Mouse (Mus musculus) left cerebral cortex, adult 9 months (tissue): ENCODE data around the gene Tmtc1.

Experiments
- DNase-seq, 2 experiments: peaks; one replicate each; pipeline ENCODE4 v3.0.0; 2022; ENCODE audit warnings: low spot score in 2 of 2

Gene Tmtc1

GRCm38 (mm10) chr6:148373444-148373843 lies 70.7 kb downstream of the Tmtc1 start:
- no peak for DNase-seq

GRCm38 (mm10) chr6:148371223-148371622 lies 73.0 kb downstream of the Tmtc1 start:
- no peak for DNase-seq

- DNase-seq, result no peak
These were observed 77.1 kb downstream of the Tmtc1 start for GRCm38 (mm10) chr6:148367094-148367539.

DNA sequence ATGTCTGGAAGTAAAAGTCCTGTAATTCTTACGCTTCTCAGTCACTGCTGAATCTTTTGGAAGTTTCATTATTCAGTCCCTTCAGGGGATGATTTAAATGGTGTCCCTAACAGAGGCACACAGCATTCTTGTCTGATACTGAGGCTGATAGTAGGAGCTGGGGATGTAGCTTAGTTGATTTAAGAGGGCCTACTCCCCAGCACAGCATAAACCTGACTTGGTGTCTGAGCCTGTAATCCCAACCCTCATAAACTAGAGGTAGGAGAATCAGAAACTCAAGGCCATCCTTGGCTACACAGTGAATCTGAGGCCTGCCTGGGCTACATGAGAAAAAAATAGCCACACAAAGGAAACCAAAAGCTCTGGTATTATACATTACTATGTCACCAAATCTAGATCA lies 77.6 kb downstream of the Tmtc1 start:
- no peak for DNase-seq

DNA sequence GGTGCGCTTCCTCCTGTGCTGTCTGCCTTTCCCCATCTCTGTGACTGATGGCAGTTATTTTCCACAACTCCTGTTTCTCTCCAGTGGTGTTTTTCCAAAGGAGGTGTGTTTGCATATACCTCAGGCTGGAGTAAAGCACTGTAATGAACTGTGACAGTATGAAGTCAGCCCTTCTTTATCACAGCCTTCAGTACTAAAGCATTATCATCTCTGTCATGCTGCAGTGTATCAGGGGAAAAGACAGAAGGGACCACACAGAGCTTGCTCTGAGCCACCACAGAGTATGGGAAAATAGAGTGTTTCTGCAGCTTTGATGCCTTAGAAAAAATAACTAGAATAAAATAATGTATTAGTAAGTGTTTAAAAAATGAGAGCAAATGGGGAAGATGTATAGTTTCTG lies 81.0 kb downstream of the Tmtc1 start:
- no peak for DNase-seq

- DNase-seq, result peak in 1 of 2 experiments; percentile 61
These were observed 81.7 kb downstream of the Tmtc1 start for GRCm38 (mm10) chr6:148362475-148362874.

- DNase-seq, result no peak
These were observed 84.8 kb downstream of the Tmtc1 start for GRCm38 (mm10) chr6:148359348-148359905.

DNA sequence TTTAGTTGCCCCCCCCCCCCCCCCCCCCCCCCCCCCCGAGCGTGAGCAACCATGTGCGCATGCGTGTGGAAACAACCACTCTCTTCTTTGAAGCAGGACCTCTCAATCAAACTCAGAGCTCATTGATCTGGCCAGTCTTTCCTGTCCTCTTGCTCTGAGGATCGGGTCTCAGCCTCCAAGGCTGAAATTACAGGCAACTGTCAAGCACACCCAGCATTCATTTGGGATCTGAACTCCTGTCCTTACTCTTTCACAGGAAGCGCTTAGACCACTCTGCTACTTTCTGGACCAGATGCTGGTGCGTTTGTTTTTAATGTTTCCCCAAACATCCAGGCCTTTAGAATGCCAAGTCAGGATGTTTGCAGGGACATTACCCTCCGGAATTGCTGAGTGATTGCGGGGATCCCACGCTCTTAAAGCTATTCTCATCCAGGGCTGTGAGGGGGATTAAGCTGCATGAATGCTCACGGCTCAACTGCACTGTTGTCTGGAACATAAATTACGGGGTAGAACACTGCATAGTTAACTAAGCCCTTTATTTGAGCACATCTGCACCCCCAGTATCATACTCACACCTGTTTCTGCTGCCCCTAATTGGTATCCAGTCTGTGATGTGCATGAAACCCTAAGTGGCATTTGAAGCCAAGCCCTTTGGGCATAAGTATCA lies 85.5 kb downstream of the Tmtc1 start:
- DNase-seq, result peak in 1 of 2 experiments; percentile 52

- no peak for DNase-seq
These were observed 88.0 kb downstream of the Tmtc1 start for GRCm38 (mm10) chr6:148356141-148356540.

- DNase-seq, result peak in 1 of 2 experiments; percentile 46
These were observed 89.4 kb downstream of the Tmtc1 start for GRCm38 (mm10) chr6:148354509-148355474.

DNA sequence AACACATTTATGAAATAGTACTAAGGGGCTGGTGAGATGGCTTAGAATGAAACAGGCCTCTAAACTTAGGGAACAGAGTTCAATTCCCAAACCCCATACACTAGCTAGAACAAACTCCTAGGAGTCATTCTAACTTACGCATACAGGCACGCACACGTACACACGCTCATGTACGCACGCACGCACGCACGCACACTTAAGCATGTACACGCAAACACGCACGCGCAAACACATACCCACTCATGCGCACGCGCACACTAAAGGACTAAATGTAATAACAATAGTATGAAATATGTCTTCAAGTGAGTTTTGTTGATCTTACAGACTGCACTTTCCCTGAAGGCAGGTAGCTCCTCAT lies 90.1 kb downstream of the Tmtc1 start:
- no peak for DNase-seq

GRCm38 (mm10) chr6:148345001-148345400 lies 99.2 kb downstream of the Tmtc1 start:
- no peak for DNase-seq

DNA sequence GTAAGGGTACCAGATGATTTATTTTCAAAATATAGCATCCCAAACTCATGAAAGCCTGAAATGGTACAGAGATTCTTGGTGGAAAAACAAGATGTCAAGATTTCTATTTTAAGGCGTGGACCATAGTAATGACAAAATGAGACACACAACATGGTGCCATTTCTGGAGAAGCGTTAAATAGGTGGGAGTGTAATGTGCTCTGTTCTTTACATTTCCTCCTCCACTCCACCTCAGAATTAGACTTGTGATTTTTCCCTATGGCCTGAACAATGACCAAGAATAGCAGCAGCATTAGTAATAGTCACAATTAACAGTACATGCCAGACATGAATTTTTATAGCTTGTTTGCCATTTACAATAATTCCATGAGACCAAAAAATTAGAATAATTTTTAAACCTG lies 102.0 kb downstream of the Tmtc1 start:
- no peak for DNase-seq

DNA sequence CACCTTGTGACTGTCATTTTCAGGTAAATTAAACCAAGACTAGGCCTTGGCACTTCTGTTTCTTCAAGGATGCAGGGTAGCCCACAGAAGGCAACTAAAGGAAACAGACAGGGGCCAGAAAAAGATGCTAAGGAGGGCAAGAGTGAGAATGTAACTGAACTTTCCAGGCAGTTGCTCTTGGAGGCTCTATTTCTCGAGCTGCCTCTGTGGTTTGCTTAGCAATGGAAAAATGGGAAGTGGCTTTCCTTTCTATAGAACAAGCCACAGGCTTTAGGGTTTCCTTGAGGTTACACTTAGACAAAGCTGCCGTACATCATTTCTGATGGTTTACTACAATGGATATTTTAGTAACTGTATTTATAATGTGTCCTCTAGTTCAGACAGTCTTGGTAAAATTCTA lies 102.4 kb downstream of the Tmtc1 start:
- DNase-seq, result no peak

DNA sequence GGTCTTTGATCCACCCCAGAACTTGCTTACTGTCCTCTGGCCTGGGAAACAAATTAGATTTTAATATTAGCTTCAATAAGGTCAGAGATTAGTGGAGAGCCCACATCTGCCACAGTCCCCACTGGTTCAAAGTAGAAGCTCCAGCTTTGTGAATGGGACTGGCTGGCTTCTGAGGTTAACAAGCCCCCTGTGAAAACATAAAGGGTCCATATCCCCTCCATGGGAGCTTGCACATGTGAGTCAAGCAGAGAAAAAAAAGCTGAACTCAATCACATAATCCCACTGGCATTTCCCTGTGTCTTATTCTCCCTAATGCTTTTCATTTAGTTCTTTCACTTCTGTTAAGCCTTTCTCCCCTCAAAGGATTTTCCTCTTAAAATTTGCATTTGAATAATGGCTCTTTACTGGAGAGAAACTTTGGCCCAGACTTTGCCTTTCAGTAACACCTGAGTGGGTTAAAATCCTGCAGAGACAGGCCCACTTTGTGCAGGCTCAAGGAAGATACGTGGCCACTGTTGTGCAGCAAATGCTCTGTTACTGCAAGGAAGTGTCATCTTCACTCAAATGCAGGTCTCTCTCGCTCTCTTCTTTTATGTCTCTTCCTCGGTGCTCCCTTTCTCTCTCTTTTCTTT lies 105.7 kb downstream of the Tmtc1 start:
- no peak for DNase-seq

DNA sequence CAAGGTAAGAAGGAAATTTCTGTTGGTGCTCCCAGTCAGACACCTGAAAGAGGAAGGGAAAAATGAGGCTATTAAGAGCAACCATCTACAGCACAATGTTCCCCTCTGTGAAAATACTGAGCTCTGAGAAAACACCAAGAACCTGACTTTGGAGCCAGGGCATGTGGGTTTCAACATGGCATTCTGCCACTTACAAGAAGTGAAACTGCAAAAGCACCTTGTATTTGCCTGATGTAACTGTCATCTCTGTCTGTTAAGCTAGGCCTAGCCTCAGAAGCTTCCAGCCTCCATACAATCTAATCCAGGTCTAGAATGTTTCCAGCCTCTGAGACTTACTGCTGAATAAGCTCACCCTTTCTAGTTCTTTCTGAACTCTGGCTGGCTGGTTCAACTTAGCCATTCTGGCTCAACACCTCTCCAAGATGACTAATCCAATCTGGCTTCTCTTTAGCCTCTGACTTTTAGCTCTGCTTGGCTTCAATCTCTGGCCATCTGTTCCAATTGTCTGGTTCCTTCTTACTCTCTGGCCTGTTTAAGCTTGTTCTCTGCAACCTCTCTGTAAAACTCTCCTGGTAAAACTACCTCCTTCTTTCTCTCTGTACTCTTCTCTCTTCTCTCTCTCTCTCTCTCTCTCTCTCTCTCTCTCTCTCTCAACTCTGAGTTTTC lies 107.8 kb downstream of the Tmtc1 start:
- no peak for DNase-seq

GRCm38 (mm10) chr6:148331916-148332315 lies 112.3 kb downstream of the Tmtc1 start:
- no peak for DNase-seq

DNA sequence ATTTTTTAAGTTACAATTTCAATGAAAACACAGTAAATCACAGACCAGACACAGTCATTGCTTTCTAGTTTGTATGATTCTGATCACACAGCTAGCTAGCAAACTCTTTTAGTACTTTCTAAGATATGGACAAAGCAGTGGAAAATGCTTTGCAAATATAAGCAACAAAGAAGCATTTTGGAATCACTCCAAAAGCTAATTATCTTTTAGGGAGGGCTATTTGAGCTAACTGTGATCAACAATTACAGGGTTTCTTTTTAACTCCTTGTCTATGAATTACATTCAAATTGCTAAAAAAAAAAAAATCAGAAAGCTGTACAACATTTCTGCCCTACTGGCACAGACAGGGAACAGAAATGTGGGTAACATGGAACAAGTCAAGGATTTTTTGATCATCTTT lies 114.2 kb downstream of the Tmtc1 start:
- no peak for DNase-seq

GRCm38 (mm10) chr6:148328928-148329327 lies 115.3 kb downstream of the Tmtc1 start:
- DNase-seq, result no peak

GRCm38 (mm10) chr6:148328130-148328529 lies 116.1 kb downstream of the Tmtc1 start:
- DNase-seq, result no peak

DNA sequence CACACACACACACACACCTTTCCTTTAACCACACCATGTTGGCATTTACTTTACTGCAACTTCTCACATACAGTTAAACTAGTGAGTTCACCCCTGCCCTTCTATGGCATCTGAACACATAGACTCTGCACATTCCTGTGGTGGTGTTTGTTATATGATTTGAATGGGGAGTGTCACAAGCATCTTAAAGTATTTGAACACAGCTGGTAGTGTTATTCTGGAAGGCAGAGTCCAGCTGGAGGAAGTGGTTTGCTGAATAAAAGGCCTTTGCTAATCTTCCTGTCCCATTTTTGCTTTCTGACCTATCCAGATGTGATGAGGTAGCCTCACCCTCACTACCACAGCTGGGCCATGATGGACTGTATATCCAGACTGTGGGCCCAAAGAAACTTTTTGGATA lies 125.5 kb downstream of the Tmtc1 start:
- no peak for DNase-seq
